Mouse (Mus musculus): ENCODE results near the gene Tmem230.
"Not testable (repeated sequence)": the region's sequence is repeated elsewhere in the genome, so short reads cannot be mapped to it uniquely, and the experiment has no call there.

Tmem230 gene

GRCm38 (mm10) chr2:132247539-132248313 lies at the start of gene Tmem230:
Tmem230 (minus strand) TSS chr2:132247807.
- peak; percentile 98 for DNase-seq (ENCODE audit: low read depth)

GRCm38 (mm10) chr2:132293694-132294450 lies 46.3 kb upstream of the Tmem230 start:
- DNase-seq (ENCODE audit: low read depth), result no peak

GRCm38 (mm10) chr2:132292083-132292482 lies 44.5 kb upstream of the Tmem230 start:
- DNase-seq (ENCODE audit: low read depth), result peak; percentile 52

- DNase-seq (ENCODE audit: low read depth), result no peak
These were observed 43.7 kb upstream of the Tmem230 start for GRCm38 (mm10) chr2:132291265-132291664.

GRCm38 (mm10) chr2:132290808-132291207 lies 43.2 kb upstream of the Tmem230 start:
- no peak for DNase-seq (ENCODE audit: low read depth)

GRCm38 (mm10) chr2:132289213-132289612 lies 41.6 kb upstream of the Tmem230 start:
- not testable (repeated sequence) for DNase-seq (ENCODE audit: low read depth)

GRCm38 (mm10) chr2:132286376-132287076 lies 38.9 kb upstream of the Tmem230 start:
- DNase-seq (ENCODE audit: low read depth), result no peak

- not testable (repeated sequence) for DNase-seq (ENCODE audit: low read depth)
These were observed 38.1 kb upstream of the Tmem230 start for GRCm38 (mm10) chr2:132285722-132286121.

GRCm38 (mm10) chr2:132284492-132285139 lies 37.0 kb upstream of the Tmem230 start:
- DNase-seq (ENCODE audit: low read depth), result no peak

- no peak for DNase-seq (ENCODE audit: low read depth)
These were observed 35.8 kb upstream of the Tmem230 start for GRCm38 (mm10) chr2:132283236-132284070.

- DNase-seq (ENCODE audit: low read depth), result no peak
These were observed 35.0 kb upstream of the Tmem230 start for GRCm38 (mm10) chr2:132282453-132283174.

GRCm38 (mm10) chr2:132281560-132282452 lies 34.2 kb upstream of the Tmem230 start:
- DNase-seq (ENCODE audit: low read depth), result peak; percentile 66

GRCm38 (mm10) chr2:132280518-132281120 lies 33.0 kb upstream of the Tmem230 start:
- DNase-seq (ENCODE audit: low read depth), result no peak

- no peak for DNase-seq (ENCODE audit: low read depth)
These were observed 32.4 kb upstream of the Tmem230 start for GRCm38 (mm10) chr2:132279978-132280377.

- peak; percentile 56 for DNase-seq (ENCODE audit: low read depth)
These were observed 31.8 kb upstream of the Tmem230 start for GRCm38 (mm10) chr2:132279336-132279882.

- DNase-seq (ENCODE audit: low read depth), result no peak
These were observed 30.8 kb upstream of the Tmem230 start for GRCm38 (mm10) chr2:132278273-132278853.

- DNase-seq (ENCODE audit: low read depth), result no peak
These were observed 28.6 kb upstream of the Tmem230 start for GRCm38 (mm10) chr2:132276249-132276648.

- no peak for DNase-seq (ENCODE audit: low read depth)
These were observed 27.9 kb upstream of the Tmem230 start for GRCm38 (mm10) chr2:132275527-132275926.
